Mouse (Mus musculus): Measurements from ENCODE around the gene Rtkn.
A peak's percentile ranks its signal among the peaks of the same experiment; 100 is the strongest.

Rtkn gene

GRCm38 (mm10) chr6:83172240-83172920, 37.1 kb downstream of the Rtkn start:
- DNase-seq (ENCODE audit: low read depth), result no peak

- DNase-seq (ENCODE audit: low read depth), result no peak
These were observed 40.7 kb downstream of the Rtkn start for GRCm38 (mm10) chr6:83175996-83176395.

DNA sequence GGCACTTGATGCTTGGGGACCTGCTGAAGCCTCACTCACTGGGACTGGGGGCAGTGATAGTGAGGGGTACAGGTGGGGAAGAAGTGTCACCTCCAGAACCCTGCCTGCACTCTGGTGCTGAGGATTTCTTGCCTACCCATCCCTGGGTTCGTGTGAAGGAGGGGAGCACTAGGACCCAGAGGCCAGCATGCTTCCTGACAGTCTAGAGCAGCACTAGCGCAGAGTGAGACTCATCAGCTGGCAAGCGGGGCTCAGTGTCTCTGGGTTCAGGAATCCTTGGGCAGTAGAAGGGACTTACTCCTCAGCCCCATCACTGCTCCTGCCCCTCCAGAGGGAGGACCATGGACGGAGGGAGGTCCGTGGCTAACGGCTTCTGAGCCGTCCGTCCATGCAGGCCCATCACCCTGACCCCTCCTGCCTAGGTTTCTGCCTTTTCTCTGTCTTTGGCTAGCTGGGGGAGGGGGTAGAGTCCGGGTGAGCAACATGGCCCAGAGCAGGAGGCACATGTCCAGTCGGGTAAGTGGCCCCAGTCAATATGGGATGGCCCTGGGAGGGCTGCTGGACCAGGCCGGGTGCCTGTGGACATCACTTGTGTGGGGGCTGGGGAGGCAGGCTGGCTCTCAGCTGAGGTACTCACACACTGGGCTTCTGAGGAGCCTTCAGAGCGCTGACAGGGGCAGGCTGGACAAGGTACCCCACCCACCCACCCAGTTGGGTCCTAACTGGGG, 44.3 kb downstream of the Rtkn start:
- DNase-seq (ENCODE audit: low read depth), result no peak

DNA sequence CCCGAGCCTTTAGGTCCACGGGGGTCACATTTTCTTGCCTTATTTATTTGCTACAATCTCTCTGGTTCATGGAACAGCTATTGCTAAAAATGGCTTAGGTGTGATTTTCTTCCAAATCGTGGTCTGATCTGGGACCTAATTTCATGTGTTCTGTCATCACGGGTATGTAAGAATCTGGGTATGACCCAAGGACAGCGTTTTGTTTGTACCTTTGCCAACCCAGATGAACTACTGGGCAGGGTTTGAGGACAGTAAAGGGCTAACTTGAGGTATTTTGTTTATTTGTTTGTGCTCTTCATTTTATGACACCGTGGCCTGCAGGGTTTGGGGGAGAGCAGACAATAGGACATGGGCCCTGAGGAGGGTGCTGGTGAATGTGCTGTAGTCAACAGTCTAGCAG, 45.3 kb downstream of the Rtkn start:
- DNase-seq (ENCODE audit: low read depth), result no peak

DNA sequence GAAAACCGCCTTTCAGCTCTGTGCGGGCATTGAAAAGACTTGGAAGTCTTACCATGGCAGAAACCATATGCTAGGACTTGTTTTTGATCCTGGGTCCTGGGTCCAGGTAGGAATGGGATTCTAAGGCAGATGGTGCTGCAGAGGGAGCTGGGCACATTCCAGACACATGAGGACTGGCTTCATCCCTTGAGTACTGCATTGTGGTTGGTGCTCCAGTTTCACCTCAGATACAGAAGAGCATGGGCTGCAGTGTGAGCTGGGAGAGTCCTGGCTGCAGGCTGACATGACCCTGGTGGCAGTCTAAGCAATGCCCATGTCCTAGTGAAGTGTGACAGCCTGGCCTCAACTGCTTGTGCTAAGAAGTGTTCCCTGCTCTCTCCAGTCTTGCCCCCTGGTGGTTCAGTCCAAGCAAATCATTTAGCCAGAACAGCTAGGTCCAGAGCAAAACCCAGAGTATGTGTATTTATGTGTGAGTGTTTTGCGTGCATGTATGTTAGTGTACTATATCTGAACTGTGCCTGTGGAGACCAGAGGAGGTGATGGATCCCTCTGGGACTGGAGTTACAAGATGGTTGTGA, 49.7 kb downstream of the Rtkn start:
- no peak for DNase-seq (ENCODE audit: low read depth)

DNA sequence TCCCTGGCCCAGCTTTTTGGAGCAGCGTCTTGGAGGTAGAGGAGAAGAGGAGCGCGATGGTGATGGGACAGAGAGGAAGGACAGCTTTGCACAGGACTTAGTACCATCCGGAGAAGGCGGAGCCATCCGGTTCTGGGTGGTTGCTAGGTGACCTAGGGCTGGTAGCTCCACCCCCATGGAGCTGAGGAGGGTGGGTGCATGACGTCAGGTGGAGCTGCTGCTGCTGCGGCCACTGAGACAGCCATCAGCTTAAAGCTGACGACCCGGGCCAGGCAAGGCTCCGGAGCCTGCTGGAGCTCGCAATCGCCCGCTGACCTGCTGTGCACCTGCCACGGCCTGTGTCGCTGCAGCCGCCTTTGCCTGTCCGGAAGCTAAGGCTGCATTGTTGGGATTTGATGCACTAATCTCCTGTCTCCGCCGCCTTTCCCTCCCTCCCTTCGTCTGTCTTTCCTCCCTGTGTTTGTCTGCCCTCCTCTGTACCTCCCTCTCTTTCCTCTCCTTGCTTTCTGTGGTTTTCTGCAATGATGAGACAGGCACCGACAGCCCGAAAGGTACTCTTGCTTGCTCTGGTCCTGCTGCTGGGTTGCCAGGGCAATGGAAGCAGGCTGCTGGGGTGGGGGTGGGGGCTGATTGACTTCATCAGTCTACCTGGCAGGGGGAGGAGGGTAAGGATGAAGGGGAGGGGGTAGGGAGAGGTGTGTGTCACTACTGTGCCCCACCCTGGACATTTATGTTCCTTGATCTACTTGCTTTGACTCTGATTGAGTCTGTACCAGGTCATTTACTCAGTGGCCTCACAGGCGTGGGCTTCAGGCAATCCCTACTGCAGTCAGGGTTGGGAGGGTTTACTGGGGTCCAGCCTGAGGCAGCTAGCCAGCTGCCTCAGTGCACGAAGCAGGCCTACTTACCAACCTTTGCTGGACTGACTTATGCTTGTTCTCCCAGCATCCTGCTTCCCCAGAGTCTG, 50.9 kb downstream of the Rtkn start:
- peak; percentile 30 for DNase-seq (ENCODE audit: low read depth)

GRCm38 (mm10) chr6:83186946-83187345, 51.7 kb downstream of the Rtkn start:
- no peak for DNase-seq (ENCODE audit: low read depth)

GRCm38 (mm10) chr6:83193571-83193970, 58.3 kb downstream of the Rtkn start:
- no peak for DNase-seq (ENCODE audit: low read depth)

DNA sequence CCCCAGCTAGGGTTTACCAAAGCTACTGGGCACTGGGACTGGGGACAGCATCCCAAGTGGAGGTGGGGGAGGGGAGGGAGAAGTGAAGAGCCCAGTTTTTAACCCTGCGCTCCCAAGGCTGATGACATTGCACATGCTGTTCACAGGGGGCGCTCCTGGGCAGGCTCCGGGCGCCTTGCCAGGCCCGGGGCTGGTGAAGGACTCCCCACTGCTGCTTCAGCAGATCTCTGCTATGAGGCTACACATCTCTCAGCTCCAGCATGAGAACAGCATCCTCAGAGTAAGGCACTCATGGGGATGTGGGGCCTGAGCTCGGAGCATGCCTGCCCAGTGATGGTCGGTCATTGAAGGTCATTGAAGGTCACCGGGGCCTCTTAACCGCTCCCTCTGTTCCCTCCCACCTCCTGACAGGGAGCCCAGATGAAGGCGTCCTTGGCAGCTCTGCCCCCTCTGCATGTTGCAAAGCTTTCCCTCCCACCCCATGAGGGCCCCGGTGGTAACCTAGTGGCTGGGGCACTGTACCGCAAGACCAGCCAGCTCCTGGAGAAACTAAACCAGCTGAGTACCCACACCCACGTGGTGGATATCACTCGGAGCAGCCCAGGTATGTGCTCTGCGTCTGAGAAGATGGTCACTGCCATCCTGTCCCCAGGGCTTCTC, 62.2 kb downstream of the Rtkn start:
- DNase-seq (ENCODE audit: low read depth), result no peak

All from c-Kit-positive CD71-negative TER-119-negative erythroid progenitor cells, embryonic 14.5 days (primary cell).